Mouse (Mus musculus) heart, embryonic 13.5 days (tissue): ENCODE results near the gene Naa40. TPM values are rescaled to one million over a fixed set of nuclear protein-coding genes. Genes with fewer than 3 reads are reported as not detected.

Experiments
- ATAC-seq: fragments of 200-750 bp; cut with Nextera tagmentation; 2 replicates; pipeline ENCODE4 v1.8.0; 2017; ENCODE audit warnings: moderate TSS enrichment; ENCODE audit not compliant: insufficient number of reproducible peaks, low FRiP score, low TSS enrichment; ENCODE audit errors: extremely low read depth
- H3K27ac ChIP-seq: fragments of 300-500 bp; sonication (generic); replicated peaks from 2 replicates; pipeline ENCODE4 v1.5.1; 2015; ENCODE audit warnings: moderate library complexity, mild to moderate bottlenecking, inconsistent platforms
- H3K27me3 ChIP-seq: fragments of 300-500 bp; sonication (generic); replicated peaks from 2 replicates; pipeline ENCODE4 v1.6.1; 2015; ENCODE audit warnings: mild to moderate bottlenecking, inconsistent platforms
- H3K36me3 ChIP-seq: fragments of 300-500 bp; sonication (generic); 2 replicates; pipeline ENCODE4 v1.6.1; 2015; ENCODE audit warnings: mild to moderate bottlenecking, inconsistent platforms
- H3K4me1 ChIP-seq: fragments of 300-500 bp; sonication (generic); 2 replicates; pipeline ENCODE4 v1.6.1; 2015; ENCODE audit warnings: inconsistent platforms
- H3K4me2 ChIP-seq: fragments of 300-500 bp; sonication (generic); 2 replicates; pipeline ENCODE4 v1.6.1; 2015; ENCODE audit warnings: inconsistent platforms, mild to moderate bottlenecking, moderate library complexity
- H3K4me3 ChIP-seq: fragments of 300-500 bp; sonication (generic); 2 replicates; pipeline ENCODE4 v1.5.1; 2015; ENCODE audit warnings: moderate library complexity, mild to moderate bottlenecking, inconsistent platforms
- H3K9ac ChIP-seq: fragments of 300-500 bp; sonication (generic); 2 replicates; pipeline ENCODE4 v1.6.1; 2015; ENCODE audit warnings: inconsistent platforms, mild to moderate bottlenecking, moderate library complexity
- H3K9me3 ChIP-seq: fragments of 300-500 bp; sonication (generic); 2 replicates; pipeline ENCODE4 v1.6.1; 2016; ENCODE audit warnings: inconsistent platforms
- WGBS: fragments of 180-500 bp; shearing (Covaris S2); methylation state at CpG from one replicate; pipeline ENCODE4 v1.1.7; 2015; ENCODE audit warnings: mixed read lengths; 5-methylcytosine and 5-hydroxymethylcytosine counted together
- polyA plus RNA-seq: library from polyadenylated mRNA; unstranded; fragments of >200 nt; fragmentation: Nextera tagmentation; extraction: Ambion mirVana; gene quantifications from 2 replicates; pipeline ENCODE4 v1.2.1, GENCODE M21; 2015

Gene Naa40
- polyA plus RNA-seq, 1 experiment from 2014 or later = 52.1 TPM

- H3K36me3 ChIP-seq = peaks cover 99% of the 10 kb centered on the region
- no peak for ATAC-seq
These were observed 34.3 kb upstream of the Naa40 start for GRCm38 (mm10) chr19:7275131-7275789.

DNA sequence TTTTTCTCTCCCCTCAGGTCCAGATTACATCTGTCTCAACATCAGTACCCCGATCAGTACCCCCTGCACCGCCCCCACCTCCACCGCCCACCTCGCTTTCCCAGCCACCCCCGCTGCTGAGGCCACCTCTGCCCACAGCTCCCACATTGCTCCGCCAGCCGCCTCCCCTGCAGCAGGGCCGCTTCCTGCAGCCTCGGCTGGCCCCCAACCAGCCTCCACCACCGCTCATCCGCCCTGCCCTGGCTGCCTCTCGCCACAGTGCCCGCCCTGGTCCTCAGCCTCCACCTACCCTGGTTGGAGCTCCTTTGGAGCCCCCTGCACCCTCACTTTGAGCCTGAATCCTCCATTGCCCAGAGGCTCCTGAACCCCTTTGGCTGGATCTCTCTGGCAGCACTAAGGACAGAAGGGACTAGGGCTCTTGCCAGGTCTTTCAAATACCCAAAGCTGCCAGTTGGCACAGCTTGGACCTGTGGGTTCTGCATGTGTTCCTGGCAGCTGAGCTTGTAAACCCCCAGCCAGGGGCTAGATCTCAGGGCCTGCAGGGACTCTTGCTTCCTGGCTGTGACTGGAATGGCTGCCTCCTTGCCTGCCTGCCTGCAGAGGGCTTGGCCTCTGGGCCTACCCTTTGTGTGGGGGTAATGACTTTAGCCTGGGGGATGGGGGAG lies 33.5 kb upstream of the Naa40 start:
- Histone ChIP-seq H3K9ac (0 out of 2 replicates have a peak overlapping the region, but pooled peaks have one; percentile 52), H3K36me3 (peaks cover 95% of the 10 kb centered on the region), H3K4me3 (no peak overlapping the region), H3K9me3 (0 out of 2 replicates have a peak, but pooled peaks cover 4% of the 10 kb centered on the region), H3K27ac (peak overlapping the region; percentile 62), H3K27me3 (no peaks in the 10 kb centered on the region), H3K4me2 (no peak overlapping the region), H3K4me1 (peaks cover 42% of the 10 kb centered on the region)
- 82% methylated on average over 13 of the region's 13 CpGs for WGBS
- ATAC-seq = no peak

More at GRCm38 (mm10) chr19:7275131-7275789, 34.3 kb upstream of the Naa40 start:
- no peaks in the 10 kb centered on the region for H3K27me3 ChIP-seq
- WGBS = 34% methylated on average over 7 of the region's 7 CpGs
- H3K27ac ChIP-seq = peak overlapping the region; percentile 62
- H3K4me2 ChIP-seq = no peak overlapping the region
- H3K9me3 ChIP-seq = 0 out of 2 replicates have a peak, but pooled peaks cover 4% of the 10 kb centered on the region
- peaks cover 37% of the 10 kb centered on the region for H3K4me1 ChIP-seq
- H3K9ac ChIP-seq = peak overlapping the region; percentile 53; the same call in 1 of the 2 replicates
- H3K4me3 ChIP-seq = no peak overlapping the region

DNA sequence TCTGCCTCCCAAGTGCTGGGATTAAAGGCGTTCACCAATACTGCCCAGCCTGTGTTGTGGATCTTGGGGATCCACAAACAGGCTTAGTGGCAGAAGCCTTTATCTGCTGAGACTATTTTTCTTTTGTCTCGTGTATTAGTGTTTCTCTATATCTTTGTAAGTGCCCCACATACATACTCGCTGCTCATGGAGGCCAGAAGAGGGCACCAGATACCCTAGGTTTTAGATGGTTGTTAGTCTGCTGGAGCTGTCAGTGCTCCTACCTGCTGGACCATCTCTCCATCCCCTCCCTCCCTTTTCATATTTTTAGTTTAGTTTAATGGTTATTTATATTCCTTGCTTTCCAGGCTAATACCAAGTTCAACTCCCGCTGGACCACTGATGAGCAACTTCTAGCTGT lies 32.5 kb upstream of the Naa40 start:
- no peak for ATAC-seq
- Histone ChIP-seq H3K9ac (no peak overlapping the region), H3K4me2 (no peak overlapping the region), H3K36me3 (peaks cover 85% of the 10 kb centered on the region), H3K4me1 (peaks cover 41% of the 10 kb centered on the region), H3K27me3 (no peaks in the 10 kb centered on the region), H3K4me3 (no peak overlapping the region), H3K27ac (no peak overlapping the region), H3K9me3 (0 out of 2 replicates have a peak, but pooled peaks cover 4% of the 10 kb centered on the region)
- 85% methylated on average over 4 of the region's 4 CpGs for WGBS

DNA sequence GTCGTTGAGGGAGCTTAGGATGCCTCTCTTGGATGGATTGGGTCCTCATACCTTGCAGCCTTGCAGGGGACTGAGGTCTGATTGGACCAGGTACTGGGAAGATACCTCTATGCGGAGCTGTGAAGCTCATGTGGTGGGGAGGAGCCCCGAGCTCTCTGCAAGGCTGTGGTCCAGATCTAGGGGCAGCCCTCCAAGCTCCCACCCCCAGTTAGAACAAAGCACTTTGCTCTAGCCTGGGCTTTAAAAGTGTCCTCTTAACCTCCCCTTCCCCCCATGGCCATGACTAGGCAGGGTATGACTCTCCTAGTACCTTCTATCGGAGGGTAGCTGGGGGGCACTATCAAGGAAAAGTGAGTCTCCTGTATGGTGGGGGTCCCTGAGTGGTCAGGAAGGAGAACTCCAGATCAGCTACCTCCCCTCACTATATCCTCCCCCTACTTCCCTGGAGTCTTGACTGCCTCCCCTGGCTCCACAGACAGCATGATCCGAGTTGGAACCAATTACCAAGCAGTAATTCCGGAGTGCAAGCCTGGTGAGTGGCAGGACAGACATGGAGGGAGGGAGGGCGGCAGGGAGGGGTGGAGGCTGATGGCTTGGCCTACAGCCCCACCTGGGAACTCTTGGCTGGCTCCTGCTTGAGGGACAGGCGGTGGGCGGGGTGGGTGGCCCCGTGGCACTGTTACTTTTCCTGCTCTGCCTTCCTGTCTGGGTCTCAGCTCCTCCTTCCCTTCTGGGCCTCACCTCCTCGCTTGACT lies 28.5 kb upstream of the Naa40 start:
- H3K9ac ChIP-seq = peak overlapping the region; percentile 95
- WGBS = 12% methylated on average over 11 of the region's 11 CpGs
- no peaks in the 10 kb centered on the region for H3K27me3 ChIP-seq
- H3K36me3 ChIP-seq = peaks cover 46% of the 10 kb centered on the region
- H3K4me3 ChIP-seq = peak overlapping the region; percentile 82
- H3K27ac ChIP-seq = peak overlapping the region; percentile 97
- H3K4me1 ChIP-seq = peaks cover 51% of the 10 kb centered on the region
- no peak for ATAC-seq
- 0 out of 2 replicates have a peak, but pooled peaks cover 4% of the 10 kb centered on the region for H3K9me3 ChIP-seq
- H3K4me2 ChIP-seq = peak overlapping the region; percentile 88

DNA sequence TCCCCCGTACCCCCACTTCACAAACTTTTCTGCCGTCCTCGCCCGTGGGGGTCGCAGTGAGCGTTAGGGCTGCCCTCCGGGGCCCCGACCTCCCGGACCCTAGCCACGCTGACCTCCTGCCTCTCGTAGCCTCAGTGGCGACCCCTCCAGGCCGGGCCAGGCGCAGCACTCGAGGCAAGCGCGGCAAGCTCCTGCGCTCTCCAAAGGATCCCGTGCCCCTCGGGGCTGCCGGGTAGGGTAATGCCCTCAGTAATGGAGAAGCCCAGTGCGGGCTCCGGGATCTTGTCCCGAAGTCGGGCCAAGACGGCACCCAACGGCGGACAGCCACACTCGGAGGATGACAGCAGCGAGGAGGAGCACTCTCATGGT lies 27.7 kb upstream of the Naa40 start:
- 0 out of 2 replicates have a peak, but pooled peaks have one; percentile 9 for ATAC-seq
- peaks cover 38% of the 10 kb centered on the region for H3K36me3 ChIP-seq
- peak overlapping the region; percentile 88 for H3K4me2 ChIP-seq
- H3K9ac ChIP-seq = peak overlapping the region; percentile 95
- peak overlapping the region; percentile 82 for H3K4me3 ChIP-seq
- WGBS = under 1% methylated on average over 30 of the region's 30 CpGs
- H3K4me1 ChIP-seq = peaks cover 55% of the 10 kb centered on the region
- H3K27me3 ChIP-seq = no peaks in the 10 kb centered on the region
- peak overlapping the region; percentile 97 for H3K27ac ChIP-seq
- H3K9me3 ChIP-seq = 0 out of 2 replicates have a peak, but pooled peaks cover 4% of the 10 kb centered on the region

DNA sequence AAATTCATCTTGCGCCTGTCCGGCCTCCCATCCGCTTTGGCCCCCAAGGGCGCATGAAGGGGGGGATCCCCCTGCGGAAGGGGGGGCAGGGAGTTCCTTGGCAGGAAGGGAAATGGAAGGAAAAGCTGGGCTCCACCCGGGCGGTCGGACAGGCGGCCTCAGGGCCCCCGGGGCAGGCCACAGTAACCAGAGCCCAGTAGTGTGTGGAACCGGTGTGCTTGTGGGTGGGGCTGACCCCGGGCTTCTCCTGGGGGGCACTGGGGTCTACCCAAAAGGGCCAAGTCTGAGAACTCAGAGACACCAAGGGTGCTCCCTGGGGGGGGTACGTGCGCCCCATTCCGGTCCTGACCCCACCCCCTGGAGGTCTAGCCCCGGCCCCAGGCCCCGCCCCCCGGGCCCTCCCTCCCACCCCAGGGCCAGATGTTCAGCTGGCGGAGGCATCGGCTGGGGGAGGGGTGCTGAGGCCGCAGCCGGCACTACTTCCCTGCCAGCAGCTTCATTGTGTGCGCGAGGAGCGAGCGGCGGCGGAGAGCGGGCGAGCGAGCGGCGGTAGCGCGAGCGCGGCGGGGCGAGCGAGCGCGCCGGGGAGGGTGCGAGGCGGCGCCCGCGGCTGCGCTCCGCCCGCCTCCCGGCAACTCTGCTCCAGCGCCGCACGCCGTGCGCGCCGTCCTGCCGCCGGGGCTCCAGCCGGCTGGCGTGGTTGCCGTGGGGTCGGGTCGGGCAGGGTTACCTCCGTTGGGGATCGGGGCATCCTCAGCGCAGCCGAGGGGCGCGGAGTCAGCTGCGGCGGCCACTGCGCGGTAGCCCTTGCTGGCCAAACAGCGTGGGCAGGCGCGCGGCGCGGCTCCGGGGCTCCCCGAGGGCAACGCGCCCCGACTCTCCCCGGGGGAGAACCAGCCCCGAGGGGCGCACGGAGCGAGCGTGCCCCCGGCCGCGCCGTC lies 27.1 kb upstream of the Naa40 start:
- peak overlapping the region; percentile 95 for H3K9ac ChIP-seq
- peaks cover 31% of the 10 kb centered on the region for H3K36me3 ChIP-seq
- H3K27me3 ChIP-seq = no peaks in the 10 kb centered on the region
- peaks cover 55% of the 10 kb centered on the region for H3K4me1 ChIP-seq
- WGBS = under 1% methylated on average over 55 of the region's 97 CpGs
- H3K4me3 ChIP-seq = peak overlapping the region; percentile 82
- H3K27ac ChIP-seq = peak overlapping the region; percentile 97
- no peaks in the 10 kb centered on the region for H3K9me3 ChIP-seq
- peak; percentile 25; the same call in 1 of the 2 replicates for ATAC-seq
- H3K4me2 ChIP-seq = peak overlapping the region; percentile 88

- peak within 1 kb of the TSS; percentile 95 for H3K9ac ChIP-seq
- H3K4me2 ChIP-seq = peak within 1 kb of the TSS; percentile 88
- H3K27ac ChIP-seq = peak within 1 kb of the TSS; percentile 97
- WGBS = 2% methylated on average over 28 of the region's 28 CpGs
- H3K9me3 ChIP-seq = 0 out of 2 replicates have a peak, but pooled peaks cover 4% of the 10 kb centered on the region
- ATAC-seq = peak; percentile 33; the same call in 1 of the 2 replicates
- H3K27me3 ChIP-seq = no peaks in the 10 kb centered on the region
- peak within 1 kb of the TSS; percentile 82 for H3K4me3 ChIP-seq
- peaks cover 23% of the 10 kb centered on the region for H3K36me3 ChIP-seq
- peaks cover 55% of the 10 kb centered on the region for H3K4me1 ChIP-seq
These were observed 26.2 kb upstream of the Naa40 start, which contains the start of gene Rcor2 for GRCm38 (mm10) chr19:7267091-7267741. TSS of gene Rcor2 (plus strand) at chr19:7267325.

DNA sequence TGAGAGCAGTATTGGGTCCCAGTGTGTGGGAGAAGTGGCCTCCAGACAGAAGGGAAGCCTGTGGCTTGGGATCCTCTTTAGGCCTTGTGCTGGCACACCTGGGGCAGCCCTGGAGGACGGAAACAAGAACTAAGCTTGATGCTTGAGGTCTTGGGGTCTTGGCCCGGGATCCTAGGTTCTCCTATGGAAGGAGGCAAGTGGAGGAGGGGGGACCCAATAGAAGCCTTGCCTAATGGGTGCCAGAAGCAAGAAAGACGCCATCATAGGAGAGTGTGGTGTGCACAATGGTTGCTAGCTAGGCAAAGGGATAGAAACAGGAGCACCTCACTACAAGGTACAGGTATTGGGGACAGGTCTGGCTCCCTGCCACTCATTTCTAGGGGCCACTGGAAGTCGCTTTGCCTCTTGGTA lies 25.4 kb upstream of the Naa40 start:
- peak overlapping the region; percentile 95 for H3K9ac ChIP-seq
- H3K9me3 ChIP-seq = peaks cover 7% of the 10 kb centered on the region; the same call in 1 of the 2 replicates
- WGBS = 59% methylated on average over 4 of the region's 4 CpGs
- H3K4me2 ChIP-seq = peak overlapping the region; percentile 88
- H3K4me1 ChIP-seq = peaks cover 55% of the 10 kb centered on the region
- no peak overlapping the region for H3K4me3 ChIP-seq
- H3K27me3 ChIP-seq = no peaks in the 10 kb centered on the region
- peak overlapping the region; percentile 97 for H3K27ac ChIP-seq
- H3K36me3 ChIP-seq = peaks cover 15% of the 10 kb centered on the region
- ATAC-seq = no peak

DNA sequence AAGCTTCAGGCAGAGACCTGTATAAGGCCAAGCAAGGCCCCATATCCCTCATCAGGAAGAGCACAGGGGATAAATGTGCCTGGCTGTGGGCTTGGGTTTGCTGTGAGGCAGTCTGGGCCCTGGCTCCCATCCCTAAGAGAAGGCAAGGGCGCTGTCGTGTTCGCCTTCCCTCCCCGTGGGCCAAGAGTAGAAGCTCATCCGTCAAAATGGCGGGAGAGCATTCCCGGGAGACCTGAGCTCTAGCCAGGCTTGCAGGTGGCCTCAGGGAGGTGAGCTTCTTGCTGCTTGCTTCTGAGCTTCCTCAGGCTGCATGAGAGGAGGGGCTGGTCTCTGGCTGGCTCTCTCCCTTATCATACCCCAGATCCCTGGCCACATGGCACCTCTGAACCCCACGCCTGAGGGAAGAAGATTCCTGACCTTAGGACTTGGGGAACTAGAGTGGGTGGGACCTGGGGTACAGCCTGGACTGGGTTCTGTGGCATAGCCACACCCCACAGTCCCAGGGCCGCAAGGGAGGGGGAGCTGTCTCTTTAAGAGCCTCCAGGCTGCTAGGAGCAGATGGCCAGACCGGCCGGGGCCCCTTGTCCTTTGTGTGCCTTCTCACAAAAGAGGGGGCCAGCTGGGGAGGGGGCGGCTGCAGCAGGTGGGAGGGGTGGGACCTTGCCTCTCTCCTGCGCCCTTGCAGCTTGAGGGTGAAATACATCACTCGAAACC lies 24.7 kb upstream of the Naa40 start:
- H3K27me3 ChIP-seq = no peaks in the 10 kb centered on the region
- WGBS = 18% methylated on average over 14 of the region's 14 CpGs
- peaks cover 7% of the 10 kb centered on the region for H3K36me3 ChIP-seq
- H3K9ac ChIP-seq = peak overlapping the region; percentile 65
- H3K4me1 ChIP-seq = peaks cover 55% of the 10 kb centered on the region
- peak overlapping the region; percentile 97 for H3K27ac ChIP-seq
- ATAC-seq = no peak
- peak overlapping the region; percentile 32 for H3K4me2 ChIP-seq
- 0 out of 2 replicates have a peak overlapping the region, but pooled peaks have one; percentile 8 for H3K4me3 ChIP-seq
- H3K9me3 ChIP-seq = peaks cover 7% of the 10 kb centered on the region; the same call in 1 of the 2 replicates
